Mouse (Mus musculus): ENCODE data around the gene Nfkbid. TPM values are rescaled to one million over a fixed set of nuclear protein-coding genes. Genes with fewer than 3 reads are reported as not detected.
"Not testable (repeated sequence)": the region's sequence is repeated elsewhere in the genome, so short reads cannot be mapped to it uniquely, and the experiment has no call there.

Nfkbid gene
- polyA plus RNA-seq, 1 experiment from 2014 or later = 1.00 TPM

DNA sequence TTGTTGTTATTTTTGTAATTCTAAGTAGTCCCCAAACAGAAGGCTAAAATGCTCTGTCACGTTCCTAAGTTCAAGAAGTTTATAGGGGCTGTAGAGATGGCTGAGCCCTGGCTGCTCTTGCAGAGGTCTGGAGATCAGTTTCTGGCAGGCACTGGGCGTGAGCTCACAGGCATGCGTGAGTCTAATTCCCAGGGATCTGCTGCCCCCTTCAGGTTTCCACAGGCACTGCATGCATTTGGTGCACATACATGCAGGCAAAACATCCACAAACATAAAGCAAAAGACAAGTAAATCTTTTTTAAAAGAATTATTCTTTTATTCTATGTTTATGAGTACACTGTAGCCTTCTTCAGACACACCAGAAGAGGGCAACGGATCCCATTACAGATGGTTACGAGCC is 50.9 kb downstream of the Nfkbid start:
- Histone ChIP-seq H3K27me3 (ENCODE audit: control insufficient read depth, insufficient read depth, low read length) (peaks cover 11% of the 10 kb centered on the region), H3K4me3 (ENCODE audit: control insufficient read depth in 1 of 2, insufficient read depth in 1 of 2, low read depth in 1 of 2, low read length in 2 of 2) (no peak overlapping the region), H3K4me1 (ENCODE audit: control insufficient read depth in 2 of 2, insufficient read depth in 2 of 2, low read length in 2 of 2) (no peaks in the 10 kb centered on the region; a peak in 1 of 4 replicates), H3K27ac (replicated peaks in 1 of 2; ENCODE audit: control insufficient read depth in 1 of 2, insufficient read depth in 1 of 2, low read depth in 2 of 2, low read length in 2 of 2) (no peak overlapping the region), H3K4me2 (ENCODE audit: low read length) (no peak overlapping the region), H3K9ac (ENCODE audit: low read length) (no peak overlapping the region), H3K9me3 (ENCODE audit: control insufficient read depth, low read length) (0 out of 2 replicates have a peak, but pooled peaks cover 3% of the 10 kb centered on the region), H3K36me3 (ENCODE audit: control insufficient read depth, insufficient read depth, low read length) (no peaks in the 10 kb centered on the region)
- no peak for ATAC-seq (ENCODE audit: insufficient number of reproducible peaks, insufficient read depth, low FRiP score, low read depth)
- WGBS = 45% methylated on average over 5 of the region's 5 CpGs

DNA sequence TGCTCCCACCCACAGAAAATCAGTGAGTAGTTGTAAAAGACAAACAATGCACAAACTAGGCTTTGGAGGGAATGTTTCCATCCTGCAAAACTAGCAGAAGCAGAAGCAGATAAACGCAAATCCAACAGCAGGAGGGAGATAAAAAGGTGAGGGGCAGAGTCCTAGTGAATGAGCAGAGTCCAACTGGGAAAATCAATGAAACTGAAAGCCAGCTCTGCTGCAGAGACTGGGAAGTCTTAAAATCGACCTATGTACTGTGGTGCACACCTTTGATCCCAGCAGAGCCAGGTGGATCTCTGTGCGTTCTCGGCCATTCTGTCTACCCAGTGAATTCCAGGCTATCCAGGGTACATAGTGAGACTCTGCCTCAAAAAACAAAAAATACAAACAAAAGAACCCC is 53.5 kb downstream of the Nfkbid start:
- H3K27me3 ChIP-seq (ENCODE audit: control insufficient read depth, insufficient read depth, low read length) = peaks cover 7% of the 10 kb centered on the region
- 0 out of 2 replicates have a peak, but pooled peaks cover 3% of the 10 kb centered on the region for H3K9me3 ChIP-seq (ENCODE audit: control insufficient read depth, low read length)
- H3K27ac ChIP-seq (replicated peaks in 1 of 2; ENCODE audit: control insufficient read depth in 1 of 2, insufficient read depth in 1 of 2, low read depth in 2 of 2, low read length in 2 of 2) = no peak overlapping the region
- H3K36me3 ChIP-seq (ENCODE audit: control insufficient read depth, insufficient read depth, low read length) = no peaks in the 10 kb centered on the region
- no peaks in the 10 kb centered on the region for H3K4me1 ChIP-seq (ENCODE audit: control insufficient read depth in 2 of 2, insufficient read depth in 2 of 2, low read length in 2 of 2)
- no peak overlapping the region for H3K4me2 ChIP-seq (ENCODE audit: low read length)
- H3K9ac ChIP-seq (ENCODE audit: low read length) = no peak overlapping the region
- no peak overlapping the region for H3K4me3 ChIP-seq (ENCODE audit: control insufficient read depth in 1 of 2, insufficient read depth in 1 of 2, low read depth in 1 of 2, low read length in 2 of 2)
- no peak for ATAC-seq (ENCODE audit: insufficient number of reproducible peaks, insufficient read depth, low FRiP score, low read depth)
- 56% methylated on average over 4 of the region's 4 CpGs for WGBS

DNA sequence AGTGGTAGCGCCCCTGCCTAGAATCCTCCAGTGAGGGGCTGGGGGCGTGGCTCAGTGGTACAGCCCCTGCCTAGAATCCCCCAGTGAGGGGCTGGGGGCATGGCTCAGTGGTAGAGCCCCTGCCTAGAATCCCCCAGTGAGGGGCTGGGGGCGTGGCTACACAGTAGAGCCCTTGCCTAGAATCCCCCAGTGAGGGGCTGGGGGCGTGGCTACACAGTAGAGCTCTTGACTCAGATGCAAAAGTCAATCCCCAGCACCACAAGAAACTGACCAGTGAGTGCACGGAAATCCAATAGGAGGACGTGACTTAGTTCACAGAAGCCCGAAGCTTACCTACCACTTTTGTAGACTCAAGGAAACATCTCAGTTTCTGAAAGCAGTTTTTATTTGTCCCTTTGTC is 54.6 kb downstream of the Nfkbid start:
- H3K9ac ChIP-seq (ENCODE audit: low read length); H3K27me3 ChIP-seq (ENCODE audit: control insufficient read depth, insufficient read depth, low read length); H3K9me3 ChIP-seq (ENCODE audit: control insufficient read depth, low read length); ATAC-seq (ENCODE audit: insufficient number of reproducible peaks, insufficient read depth, low FRiP score, low read depth); H3K36me3 ChIP-seq (ENCODE audit: control insufficient read depth, insufficient read depth, low read length); H3K4me2 ChIP-seq (ENCODE audit: low read length); H3K4me3 ChIP-seq (ENCODE audit: control insufficient read depth in 1 of 2, insufficient read depth in 1 of 2, low read depth in 1 of 2, low read length in 2 of 2); H3K27ac ChIP-seq (replicated peaks in 1 of 2; ENCODE audit: control insufficient read depth in 1 of 2, insufficient read depth in 1 of 2, low read depth in 2 of 2, low read length in 2 of 2); H3K4me1 ChIP-seq (ENCODE audit: control insufficient read depth in 2 of 2, insufficient read depth in 2 of 2, low read length in 2 of 2): not testable (repeated sequence)
- WGBS = 79% methylated on average over 7 of the region's 7 CpGs

DNA sequence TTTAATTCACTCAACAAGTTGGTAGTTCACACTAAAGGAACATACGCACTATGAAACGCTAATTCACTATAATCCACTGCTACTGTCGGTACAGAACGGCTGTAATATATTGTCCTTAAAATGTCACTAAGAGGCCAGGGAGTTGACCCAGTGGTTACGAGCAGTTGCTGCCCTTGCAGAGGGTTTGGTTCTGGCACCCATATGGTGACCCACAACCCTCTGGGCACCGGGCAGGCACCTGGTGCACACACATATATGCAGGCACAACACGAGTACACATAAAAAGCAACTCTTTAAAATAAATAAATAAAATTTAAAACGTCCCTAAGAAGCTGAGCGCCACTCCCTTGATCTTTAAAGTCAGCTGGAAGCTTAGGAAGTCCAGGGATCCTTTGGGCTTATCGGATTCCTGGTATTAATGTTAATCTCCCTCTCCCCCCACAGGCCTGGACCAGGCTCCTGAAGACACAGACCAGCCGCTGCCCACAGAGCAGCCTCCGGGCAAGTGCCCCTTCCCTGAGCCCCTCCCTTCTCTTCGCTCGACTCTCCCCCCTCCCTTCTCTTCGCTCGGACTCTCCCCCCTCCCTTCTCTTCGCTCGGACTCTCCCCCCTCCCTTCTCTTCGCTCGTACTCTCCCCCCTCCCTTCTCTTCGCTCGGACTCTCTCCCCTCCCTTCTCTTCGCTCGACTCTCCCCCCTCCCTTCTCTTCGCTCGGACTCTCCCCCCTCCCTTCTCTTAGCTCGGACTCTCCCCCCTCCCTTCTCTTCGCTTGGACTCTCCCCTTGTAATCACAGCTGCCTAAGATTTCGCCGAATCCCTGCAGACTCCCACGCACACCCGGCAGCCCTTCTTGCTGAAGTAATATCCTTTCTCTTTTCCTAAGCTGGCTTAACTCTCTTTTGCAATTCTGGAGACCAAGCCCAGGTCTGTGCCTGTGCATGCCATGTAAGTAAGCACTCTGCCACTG is 56.2 kb downstream of the Nfkbid start:
- H3K4me2 ChIP-seq (ENCODE audit: low read length) = peak overlapping the region; percentile 60
- no peak overlapping the region for H3K27ac ChIP-seq (replicated peaks in 1 of 2; ENCODE audit: control insufficient read depth in 1 of 2, insufficient read depth in 1 of 2, low read depth in 2 of 2, low read length in 2 of 2)
- 9% methylated on average over 32 of the region's 32 CpGs for WGBS
- 0 out of 2 replicates have a peak, but pooled peaks cover 2% of the 10 kb centered on the region for H3K9me3 ChIP-seq (ENCODE audit: control insufficient read depth, low read length)
- no peaks in the 10 kb centered on the region for H3K36me3 ChIP-seq (ENCODE audit: control insufficient read depth, insufficient read depth, low read length)
- peaks cover 15% of the 10 kb centered on the region for H3K27me3 ChIP-seq (ENCODE audit: control insufficient read depth, insufficient read depth, low read length)
- no peak overlapping the region for H3K9ac ChIP-seq (ENCODE audit: low read length)
- H3K4me1 ChIP-seq (ENCODE audit: control insufficient read depth in 2 of 2, insufficient read depth in 2 of 2, low read length in 2 of 2) = no peaks in the 10 kb centered on the region
- no peak for ATAC-seq (ENCODE audit: insufficient number of reproducible peaks, insufficient read depth, low FRiP score, low read depth)
- H3K4me3 ChIP-seq (ENCODE audit: control insufficient read depth in 1 of 2, insufficient read depth in 1 of 2, low read depth in 1 of 2, low read length in 2 of 2) = peak overlapping the region; percentile 20 to 23; a peak in 3 of 4 replicates

Other genes starting within 250 kb of the Nfkbid start
- gene Cox7a1, start 237.6 kb upstream of the Nfkbid start, polyA plus RNA-seq (2014; fragmentation: Nextera tagmentation; extraction: Ambion mirVana) = 544 and 589 TPM in 2 replicates
- gene Capns1, start 222.9 kb upstream of the Nfkbid start, polyA plus RNA-seq (2014; fragmentation: Nextera tagmentation; extraction: Ambion mirVana) = 63.0 and 73.7 TPM in 2 replicates
- 126 and 145 TPM in 2 replicates for gene Polr2i, start 189.8 kb upstream of the Nfkbid start, polyA plus RNA-seq (2014; fragmentation: Nextera tagmentation; extraction: Ambion mirVana)
- gene Tbcb, start 189.5 kb upstream of the Nfkbid start, polyA plus RNA-seq (2014; fragmentation: Nextera tagmentation; extraction: Ambion mirVana) = 137 and 144 TPM in 2 replicates
- not detected in 2 replicates for gene Ovol3, start 186.0 kb upstream of the Nfkbid start, polyA plus RNA-seq (2014; fragmentation: Nextera tagmentation; extraction: Ambion mirVana)
- 0.35 and 0.72 TPM in 2 replicates for gene Thap8, start 141.6 kb upstream of the Nfkbid start, polyA plus RNA-seq (2014; fragmentation: Nextera tagmentation; extraction: Ambion mirVana)
- gene Wdr62, start 141.3 kb upstream of the Nfkbid start, polyA plus RNA-seq (2014; fragmentation: Nextera tagmentation; extraction: Ambion mirVana) = 8.7 and 9.4 TPM in 2 replicates
- 10.1 and 12.8 TPM in 2 replicates for gene Clip3, start 130.0 kb upstream of the Nfkbid start, polyA plus RNA-seq (2014; fragmentation: Nextera tagmentation; extraction: Ambion mirVana)
- 68.9 and 70.6 TPM in 2 replicates for gene Alkbh6, start 113.0 kb upstream of the Nfkbid start, polyA plus RNA-seq (2014; fragmentation: Nextera tagmentation; extraction: Ambion mirVana)
- gene Syne4, start 106.9 kb upstream of the Nfkbid start, polyA plus RNA-seq (2014; fragmentation: Nextera tagmentation; extraction: Ambion mirVana) = 8.1 and 13.0 TPM in 2 replicates
- gene E130208F15Rik, start 100.0 kb upstream of the Nfkbid start, polyA plus RNA-seq (2014; fragmentation: Nextera tagmentation; extraction: Ambion mirVana) = not detected in 2 replicates
- 17.9 and 18.7 TPM in 2 replicates for gene Sdhaf1, start 97.8 kb upstream of the Nfkbid start, polyA plus RNA-seq (2014; fragmentation: Nextera tagmentation; extraction: Ambion mirVana)
- gene Lrfn3, start 59.0 kb upstream of the Nfkbid start, polyA plus RNA-seq (2014; fragmentation: Nextera tagmentation; extraction: Ambion mirVana) = 0.86 and 1.3 TPM in 2 replicates
- 37.1 and 44.5 TPM in 2 replicates for gene Tyrobp, start 8.0 kb upstream of the Nfkbid start, polyA plus RNA-seq (2014; fragmentation: Nextera tagmentation; extraction: Ambion mirVana)
- 0.54 and 0.89 TPM in 2 replicates for gene Hcst, start 1.9 kb upstream of the Nfkbid start, polyA plus RNA-seq (2014; fragmentation: Nextera tagmentation; extraction: Ambion mirVana)
- 14.7 and 21.2 TPM in 2 replicates for gene Aplp1, start 23.8 kb downstream of the Nfkbid start, polyA plus RNA-seq (2014; fragmentation: Nextera tagmentation; extraction: Ambion mirVana)
- gene Kirrel2, start 36.0 kb downstream of the Nfkbid start, polyA plus RNA-seq (2014; fragmentation: Nextera tagmentation; extraction: Ambion mirVana) = 0.05 and 0.26 TPM in 2 replicates
- 0.08 and 0.14 TPM in 2 replicates for gene Nphs1, start 36.6 kb downstream of the Nfkbid start, polyA plus RNA-seq (2014; fragmentation: Nextera tagmentation; extraction: Ambion mirVana)
- gene Prodh2, start 71.9 kb downstream of the Nfkbid start, polyA plus RNA-seq (2014; fragmentation: Nextera tagmentation; extraction: Ambion mirVana) = not detected in 2 replicates
- gene Arhgap33, start 113.3 kb downstream of the Nfkbid start, polyA plus RNA-seq (2014; fragmentation: Nextera tagmentation; extraction: Ambion mirVana) = 7.2 and 9.0 TPM in 2 replicates
- 141 and 155 TPM in 2 replicates for gene Hspb6, start 130.4 kb downstream of the Nfkbid start, polyA plus RNA-seq (2014; fragmentation: Nextera tagmentation; extraction: Ambion mirVana)
- 11.0 and 11.6 TPM in 2 replicates for gene Proser3, start 130.6 kb downstream of the Nfkbid start, polyA plus RNA-seq (2014; fragmentation: Nextera tagmentation; extraction: Ambion mirVana)
- 27.4 and 31.3 TPM in 2 replicates for gene Lin37, start 138.1 kb downstream of the Nfkbid start, polyA plus RNA-seq (2014; fragmentation: Nextera tagmentation; extraction: Ambion mirVana)
- gene U2af1l4, start 141.6 kb downstream of the Nfkbid start, polyA plus RNA-seq (2014; fragmentation: Nextera tagmentation; extraction: Ambion mirVana) = 110 and 115 TPM in 2 replicates
- gene Gm49396, start 141.6 kb downstream of the Nfkbid start, polyA plus RNA-seq (2014; fragmentation: Nextera tagmentation; extraction: Ambion mirVana) = 5.0 and 5.3 TPM in 2 replicates
- 101 and 107 TPM in 2 replicates for gene Psenen, start 141.9 kb downstream of the Nfkbid start, polyA plus RNA-seq (2014; fragmentation: Nextera tagmentation; extraction: Ambion mirVana)
- gene Igflr1, start 143.7 kb downstream of the Nfkbid start, polyA plus RNA-seq (2014; fragmentation: Nextera tagmentation; extraction: Ambion mirVana) = 2.4 and 2.7 TPM in 2 replicates
- gene Kmt2b, start 167.0 kb downstream of the Nfkbid start, polyA plus RNA-seq (2014; fragmentation: Nextera tagmentation; extraction: Ambion mirVana) = 8.0 and 9.7 TPM in 2 replicates
- 0.11 and 0.19 TPM in 2 replicates for gene Zbtb32, start 177.2 kb downstream of the Nfkbid start, polyA plus RNA-seq (2014; fragmentation: Nextera tagmentation; extraction: Ambion mirVana)
- gene Upk1a, start 191.1 kb downstream of the Nfkbid start, polyA plus RNA-seq (2014; fragmentation: Nextera tagmentation; extraction: Ambion mirVana) = 0.32 TPM in 1 of 2 replicates, not detected in the other
- gene Cox6b1, start 204.4 kb downstream of the Nfkbid start, polyA plus RNA-seq (2014; fragmentation: Nextera tagmentation; extraction: Ambion mirVana) = 2,519 and 2,589 TPM in 2 replicates
- 0.19 TPM in 1 of 2 replicates, not detected in the other for gene Etv2, start 214.1 kb downstream of the Nfkbid start, polyA plus RNA-seq (2014; fragmentation: Nextera tagmentation; extraction: Ambion mirVana)
- gene Rbm42, start 228.6 kb downstream of the Nfkbid start, polyA plus RNA-seq (2014; fragmentation: Nextera tagmentation; extraction: Ambion mirVana) = 72.5 and 75.5 TPM in 2 replicates
- 26.1 and 27.6 TPM in 2 replicates for gene Haus5, start 243.3 kb downstream of the Nfkbid start, polyA plus RNA-seq (2014; fragmentation: Nextera tagmentation; extraction: Ambion mirVana)
- gene Pmis2, start 249.9 kb downstream of the Nfkbid start, polyA plus RNA-seq (2014; fragmentation: Nextera tagmentation; extraction: Ambion mirVana) = not detected in 2 replicates

All from heart, embryonic 14.5 days (tissue).